Mouse (Mus musculus) left cerebral cortex, adult 18-20 months (tissue): ENCODE measurements around the gene Racgap1. TPM values are rescaled to one million over a fixed set of nuclear protein-coding genes. Genes with fewer than 3 reads are reported as not detected.

Experiments
- DNase-seq, 2 experiments: peaks; one replicate each; pipeline ENCODE4 v3.0.0; 2021 to 2022; ENCODE audit warnings: low spot score in 2 of 2, mixed read lengths in 1 of 2
- total RNA-seq, 2 experiments: library from RNA; stranded (reverse); gene quantifications; 2 replicates each; pipeline ENCODE4 v1.2.3; 2021

Gene Racgap1
- total RNA-seq, 2 experiments from 2014 or later, result 12.4 to 13.0 TPM

DNA sequence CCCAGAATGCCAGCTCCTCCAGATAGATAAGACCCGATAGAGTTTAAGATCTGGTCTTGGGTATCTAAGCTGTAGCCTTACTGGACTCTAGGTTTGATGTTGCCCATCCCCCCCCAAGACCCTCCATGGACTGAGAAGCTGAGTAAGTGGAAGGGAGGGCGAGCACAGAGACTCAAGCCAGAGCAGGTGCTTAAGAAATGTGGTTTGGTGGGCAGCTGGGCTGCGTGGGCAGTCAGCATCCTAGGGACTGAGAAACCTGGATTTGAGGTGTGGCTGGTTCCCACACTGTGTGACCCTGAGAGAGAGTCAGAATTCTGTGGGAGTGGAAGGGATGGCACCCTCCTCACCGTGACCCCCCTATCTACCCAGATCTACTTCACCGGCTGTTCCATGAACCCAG is 58.6 kb downstream of the Racgap1 start:
- DNase-seq, result no peak

- DNase-seq, result no peak
Observed at GRCm38 (mm10) chr15:99592177-99592576, 59.3 kb downstream of the Racgap1 start.

DNA sequence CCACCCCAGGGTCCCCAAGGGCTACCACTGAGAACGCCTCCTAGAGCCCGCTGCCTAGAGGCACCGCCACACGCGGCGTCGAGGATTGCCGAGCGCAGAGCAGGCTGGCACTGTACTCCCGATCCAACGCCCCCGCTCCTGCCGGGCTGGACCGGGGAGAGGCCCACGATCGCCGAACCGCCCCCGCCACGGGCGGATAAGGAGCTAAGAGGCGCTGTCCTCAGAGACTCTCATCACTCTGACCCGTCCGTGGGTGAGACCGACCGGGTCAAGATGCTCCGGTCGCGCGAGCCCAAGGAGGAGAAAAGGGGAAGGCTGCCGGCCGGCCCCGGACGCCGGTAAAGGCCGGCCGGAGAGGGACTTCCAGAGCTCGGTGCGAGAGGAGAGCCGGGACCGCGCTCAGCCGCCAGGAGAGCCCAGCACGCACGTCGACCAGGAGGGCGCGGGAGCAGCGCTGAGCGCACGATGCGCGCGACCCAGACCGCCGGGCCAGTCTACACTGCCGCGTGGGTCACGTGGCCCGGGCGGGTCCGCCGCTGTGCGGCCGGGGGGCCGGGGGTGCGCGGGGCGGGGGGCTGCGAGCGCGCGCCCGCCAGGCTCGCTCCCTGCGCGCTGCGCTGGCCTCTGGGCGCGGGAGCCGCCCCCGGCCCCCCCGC is 60.9 kb downstream of the Racgap1 start, which contains the start of gene Aqp5:
Gene Aqp5, plus strand, starts transcription at position 354 of the 656 bp plus-strand sequence.
- DNase-seq, result no peak

GRCm38 (mm10) chr15:99589704-99590103 is 61.8 kb downstream of the Racgap1 start:
- DNase-seq, result no peak

- no peak for DNase-seq
Observed at GRCm38 (mm10) chr15:99589237-99589636, 62.2 kb downstream of the Racgap1 start.

- no peak for DNase-seq
Observed at GRCm38 (mm10) chr15:99586525-99586924, 64.9 kb downstream of the Racgap1 start.

DNA sequence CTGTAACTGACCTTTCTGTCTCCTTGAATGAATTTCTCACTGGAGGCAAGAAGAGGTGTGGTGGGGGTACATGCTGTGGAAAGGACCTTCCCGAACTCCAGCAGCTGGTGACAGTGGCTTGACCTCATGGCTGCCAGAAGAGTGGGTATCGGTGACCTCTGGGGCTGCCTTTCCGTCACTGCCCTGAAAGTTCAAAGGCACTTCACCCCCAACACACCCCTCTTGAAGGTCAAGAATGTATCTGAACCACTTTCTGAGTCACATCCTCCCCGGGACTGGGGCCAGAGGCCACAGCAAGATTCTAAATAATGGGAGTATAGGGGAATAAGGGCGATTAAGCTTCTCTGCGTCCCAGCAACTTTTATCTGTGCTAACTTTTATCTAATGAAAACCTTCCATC is 65.7 kb downstream of the Racgap1 start:
- no peak for DNase-seq

DNA sequence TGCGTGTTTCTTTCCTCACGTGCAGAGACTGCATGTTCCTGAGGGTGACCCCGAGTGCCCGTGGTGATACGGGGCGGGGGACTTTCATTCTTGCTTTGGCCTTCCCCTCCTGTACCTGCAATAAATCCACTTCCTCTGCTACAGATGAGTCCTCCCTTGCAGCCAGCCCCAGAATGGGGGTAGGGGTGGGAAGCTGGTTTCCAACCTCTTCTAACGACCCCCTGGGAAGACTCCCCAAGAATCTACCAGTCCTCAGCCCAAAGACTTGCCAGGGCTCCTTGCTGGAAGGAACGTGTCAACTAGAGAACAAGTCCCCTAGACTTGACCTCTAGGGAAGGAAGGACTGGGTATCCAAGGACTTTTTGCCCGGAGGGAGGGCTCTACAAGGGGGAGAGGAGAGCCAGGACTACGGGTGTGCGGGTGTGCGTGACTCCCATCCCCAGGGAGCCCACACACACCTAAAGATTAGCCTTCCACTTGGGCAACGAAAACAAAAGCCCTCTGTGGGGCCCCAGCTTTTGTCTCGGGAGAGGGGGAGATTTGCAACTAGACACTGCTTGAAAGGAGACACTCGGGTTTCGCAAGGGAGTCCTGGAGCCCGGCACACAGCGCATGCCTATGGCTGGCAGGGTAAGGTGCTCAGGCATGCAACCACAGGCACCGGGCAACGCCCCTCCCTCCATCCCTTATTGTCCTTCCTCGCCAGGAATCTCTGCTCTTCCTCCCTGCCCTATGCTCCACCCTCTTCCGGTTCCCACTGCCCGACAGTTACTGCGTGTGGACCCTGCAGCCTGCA is 66.9 kb downstream of the Racgap1 start:
- DNase-seq, result no peak

DNA sequence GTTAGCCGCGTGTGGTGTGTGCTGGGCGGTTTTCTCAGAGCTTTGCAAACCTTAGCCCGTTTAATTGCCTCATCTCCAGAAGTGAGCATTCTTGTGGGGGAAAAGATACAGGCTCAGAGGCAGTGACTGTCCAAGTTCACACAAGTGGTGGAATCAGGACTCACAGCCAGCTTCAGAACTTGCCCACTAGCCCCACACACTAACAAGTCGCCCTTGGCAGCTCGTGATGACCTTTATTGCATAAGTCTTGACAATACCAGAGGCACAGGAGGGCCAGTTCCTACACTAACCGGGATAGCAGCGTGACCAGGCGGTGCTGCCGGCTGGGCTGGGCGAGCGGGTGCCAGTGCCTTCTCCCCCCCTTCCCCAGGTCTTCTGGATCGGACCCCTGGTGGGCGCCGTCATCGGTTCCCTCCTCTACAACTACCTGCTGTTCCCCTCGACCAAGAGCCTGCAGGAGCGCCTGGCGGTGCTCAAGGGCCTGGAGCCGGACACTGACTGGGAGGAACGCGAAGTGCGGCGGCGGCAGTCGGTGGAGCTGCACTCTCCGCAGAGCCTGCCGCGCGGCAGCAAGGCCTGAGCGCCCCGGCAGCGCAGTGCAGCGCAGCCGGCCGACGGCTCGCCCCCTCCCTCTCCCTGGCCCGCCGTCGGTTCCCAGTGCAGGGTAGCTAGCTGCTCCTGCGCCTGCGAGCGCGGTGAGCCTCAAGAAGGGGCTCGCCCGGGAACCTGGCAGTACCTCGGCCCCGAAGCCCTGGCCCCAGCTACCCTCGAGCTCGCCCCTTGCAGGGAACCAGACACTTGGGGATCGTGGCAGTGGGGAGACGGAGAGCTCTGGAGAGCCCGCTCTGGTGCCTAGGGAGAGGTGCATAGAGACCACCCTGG is 67.8 kb downstream of the Racgap1 start:
- no peak for DNase-seq

DNA sequence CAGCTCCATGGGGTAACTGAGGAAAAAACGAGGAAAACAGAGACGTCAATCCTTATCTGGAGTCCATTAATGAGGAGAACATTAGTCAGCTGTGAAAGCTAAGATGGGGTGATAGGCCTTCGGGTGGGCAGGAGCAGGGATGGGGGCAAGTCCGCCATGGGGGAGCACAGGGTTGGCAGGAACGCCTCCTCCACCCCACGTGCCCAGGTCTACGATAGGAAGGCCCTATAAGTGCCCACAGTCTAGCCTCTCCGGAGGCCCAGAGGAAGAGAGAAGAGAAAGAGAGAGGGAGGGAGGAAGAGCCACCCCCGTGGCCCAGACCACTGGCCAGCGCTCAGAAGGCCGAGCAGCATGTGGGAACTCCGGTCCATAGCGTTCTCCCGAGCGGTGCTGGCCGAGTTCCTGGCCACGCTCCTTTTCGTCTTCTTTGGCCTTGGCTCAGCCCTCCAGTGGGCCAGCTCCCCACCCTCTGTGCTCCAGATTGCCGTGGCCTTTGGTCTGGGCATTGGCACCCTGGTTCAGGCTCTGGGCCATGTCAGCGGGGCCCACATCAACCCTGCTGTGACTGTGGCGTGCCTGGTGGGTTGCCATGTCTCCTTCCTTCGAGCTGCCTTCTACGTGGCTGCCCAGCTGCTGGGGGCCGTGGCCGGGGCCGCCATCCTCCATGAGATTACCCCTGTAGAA is 72.5 kb downstream of the Racgap1 start, which contains the start of gene Aqp2:
Gene Aqp2, plus strand, starts transcription at position 254 of the 684 bp plus-strand sequence.
- DNase-seq, result no peak

Other genes starting within 250 kb of the Racgap1 start
- gene Nckap5l, start 193.9 kb downstream of the Racgap1 start, total RNA-seq, result 10 to 100 TPM; 17.0 to 19.0 TPM
- gene Bcdin3d, start 176.9 kb downstream of the Racgap1 start, total RNA-seq, result 1 to 10 TPM; 4.6 to 4.7 TPM
- gene Faim2, start 123.5 kb downstream of the Racgap1 start, total RNA-seq, result 100 to 1,000 TPM; 451 to 453 TPM
- gene Aqp2, start 72.6 kb downstream of the Racgap1 start, total RNA-seq, result not detected
- under 1 TPM in 1 of 2 experiments, not detected in 1; 0.30 TPM for gene Aqp5, start 60.9 kb downstream of the Racgap1 start, total RNA-seq
- under 1 TPM; 0.35 to 0.61 TPM for gene Aqp6, start 50.3 kb downstream of the Racgap1 start, total RNA-seq
- 10 to 100 TPM; 62.7 to 75.8 TPM for gene Asic1, start 18.7 kb upstream of the Racgap1 start, total RNA-seq
- 100 to 1,000 TPM; 149 to 156 TPM for gene Smarcd1, start 50.5 kb upstream of the Racgap1 start, total RNA-seq
- 1 to 10 TPM; 2.6 to 6.1 TPM for gene Gm17349, start 53.8 kb upstream of the Racgap1 start, total RNA-seq
- 10 to 100 TPM; 76.6 to 82.3 TPM for gene Gpd1, start 65.9 kb upstream of the Racgap1 start, total RNA-seq
- gene Cox14, start 74.0 kb upstream of the Racgap1 start, total RNA-seq, result 100 to 1,000 TPM; 126 TPM
- gene Cers5, start 121.2 kb upstream of the Racgap1 start, total RNA-seq, result 10 to 100 TPM; 34.4 to 35.2 TPM
- gene Lima1, start 223.8 kb upstream of the Racgap1 start, total RNA-seq, result 1 to 10 TPM; 7.0 to 9.6 TPM